Mouse (Mus musculus): ENCODE measurements around the gene Exoc3l2. TPM values are rescaled to one million over a fixed set of nuclear protein-coding genes. Genes with fewer than 3 reads are reported as not detected.

Gene Exoc3l2
- polyA plus RNA-seq, 1 experiment from 2014 or later = 0.61 TPM

DNA sequence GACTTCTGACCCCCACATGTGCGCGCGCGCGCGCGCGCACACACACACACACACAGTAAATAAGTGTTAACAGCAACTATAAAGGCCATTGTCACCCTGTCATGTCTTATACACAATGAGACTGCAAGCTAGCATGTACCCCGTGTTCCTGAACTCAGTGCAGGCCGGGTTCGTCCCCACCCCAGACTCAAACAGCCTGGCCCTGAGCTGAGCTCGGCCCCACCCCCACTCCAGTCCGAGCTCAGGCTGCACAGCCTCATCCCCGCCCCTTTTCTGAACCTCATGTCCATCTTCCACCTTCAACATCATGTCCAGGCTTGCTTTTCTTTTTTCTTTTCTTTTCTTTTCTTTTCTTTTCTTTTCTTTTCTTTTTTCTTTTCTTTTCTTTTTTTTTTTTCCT, 7.2 kb downstream of the Exoc3l2 start:
- no peak for ATAC-seq (ENCODE audit: low FRiP score, low read depth)
- Histone ChIP-seq H3K4me3 (no peak overlapping the region), H3K27me3 (peaks cover 96% of the 10 kb centered on the region), H3K9me3 (no peaks in the 10 kb centered on the region), H3K27ac (replicated peaks) (no peak overlapping the region), H3K4me1 (peaks cover 7% of the 10 kb centered on the region; the same call in 1 of the 2 replicates), H3K4me2 (replicated peaks) (no peak overlapping the region), H3K36me3 (no peaks in the 10 kb centered on the region), H3K9ac (replicated peaks) (no peak overlapping the region)
- 13% methylated on average over 14 of the region's 14 CpGs for WGBS

DNA sequence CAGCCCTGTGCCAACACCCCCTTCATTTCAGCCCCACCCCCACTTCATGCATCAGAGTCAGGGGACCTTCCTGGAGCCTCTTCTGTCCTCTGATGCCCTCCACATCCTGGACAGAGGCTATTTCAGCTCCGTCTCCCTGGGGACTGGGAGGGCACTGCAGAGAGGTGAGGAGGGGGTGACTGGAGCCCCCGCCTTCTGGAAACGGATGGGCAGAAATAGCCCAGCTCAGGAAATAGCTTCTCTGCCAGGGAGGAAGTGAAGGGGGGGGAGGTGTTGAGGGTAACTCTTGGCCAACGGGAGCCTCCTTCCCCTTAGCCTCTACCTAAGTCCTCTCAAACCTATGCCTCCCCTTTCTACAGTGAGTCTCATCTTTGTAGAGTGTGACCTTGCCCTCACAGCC, 9.3 kb downstream of the Exoc3l2 start:
- WGBS = 58% methylated on average over 4 of the region's 4 CpGs
- H3K27ac ChIP-seq (replicated peaks) = no peak overlapping the region
- no peak for ATAC-seq (ENCODE audit: low FRiP score, low read depth)
- H3K36me3 ChIP-seq = no peaks in the 10 kb centered on the region
- H3K9ac ChIP-seq (replicated peaks) = no peak overlapping the region
- H3K9me3 ChIP-seq = no peaks in the 10 kb centered on the region
- peaks cover 93% of the 10 kb centered on the region for H3K27me3 ChIP-seq
- H3K4me1 ChIP-seq = peaks cover 7% of the 10 kb centered on the region; the same call in 1 of the 2 replicates
- H3K4me2 ChIP-seq (replicated peaks) = no peak overlapping the region
- H3K4me3 ChIP-seq = no peak overlapping the region

DNA sequence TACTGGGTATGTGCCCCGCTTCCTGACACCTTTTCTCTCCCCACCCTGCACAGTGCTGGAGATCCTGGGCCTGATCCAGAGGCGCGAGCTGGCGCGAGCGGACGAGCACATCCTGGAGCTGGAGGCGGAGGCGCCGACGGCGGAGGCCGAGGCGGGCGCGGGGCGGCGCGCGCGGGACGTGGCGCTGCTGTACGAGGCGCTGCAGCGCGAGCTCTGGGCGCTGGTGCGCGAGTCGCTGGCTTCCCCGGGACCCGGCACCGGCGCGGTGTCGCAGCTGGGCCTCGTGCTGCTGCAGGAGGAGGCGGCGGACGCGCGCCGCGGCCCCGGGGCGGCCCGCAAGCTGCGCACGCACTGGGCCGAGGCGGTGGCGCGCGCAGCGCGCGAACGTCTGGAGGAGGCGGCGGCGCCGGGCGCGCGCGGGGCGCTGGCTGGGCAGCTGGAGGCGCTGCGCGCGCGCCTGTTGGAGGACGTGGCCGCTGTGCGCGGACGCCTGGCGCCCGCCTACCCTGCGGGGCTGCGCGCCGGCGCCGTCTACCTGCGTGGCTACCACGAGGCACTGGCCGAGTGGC, 10.8 kb downstream of the Exoc3l2 start:
- H3K36me3 ChIP-seq = no peaks in the 10 kb centered on the region
- H3K27ac ChIP-seq (replicated peaks) = no peak overlapping the region
- no peaks in the 10 kb centered on the region for H3K9me3 ChIP-seq
- peaks cover 7% of the 10 kb centered on the region; the same call in 1 of the 2 replicates for H3K4me1 ChIP-seq
- peaks cover 91% of the 10 kb centered on the region for H3K27me3 ChIP-seq
- ATAC-seq (ENCODE audit: low FRiP score, low read depth) = peak; percentile 91
- H3K4me2 ChIP-seq (replicated peaks) = peak overlapping the region; percentile 69
- under 1% methylated on average over 53 of the region's 89 CpGs for WGBS
- H3K4me3 ChIP-seq = peak overlapping the region; percentile 52
- H3K9ac ChIP-seq (replicated peaks) = peak overlapping the region; percentile 65

DNA sequence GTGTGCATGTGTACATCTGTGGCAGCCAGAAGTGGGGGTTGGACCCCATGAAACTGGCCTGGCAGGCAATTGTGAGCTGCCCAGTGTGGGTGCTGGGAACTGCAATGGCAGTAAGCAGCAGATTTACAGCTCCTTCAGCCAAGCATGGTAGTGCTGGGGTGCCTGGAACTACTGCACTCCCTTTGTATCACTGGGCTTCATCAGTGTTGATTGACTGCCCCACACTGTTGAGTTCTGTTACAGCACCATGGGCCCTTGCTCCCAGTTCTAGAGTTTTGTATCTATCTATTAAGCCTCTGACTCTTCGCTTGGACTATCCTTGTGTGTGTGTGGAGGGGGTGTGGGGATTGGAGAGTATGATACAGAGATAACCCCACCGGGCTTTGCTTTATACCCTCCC, 14.0 kb downstream of the Exoc3l2 start:
- Histone ChIP-seq H3K4me2 (replicated peaks) (no peak overlapping the region), H3K4me1 (peaks cover 7% of the 10 kb centered on the region; the same call in 1 of the 2 replicates), H3K27ac (replicated peaks) (no peak overlapping the region), H3K27me3 (peaks cover 71% of the 10 kb centered on the region), H3K4me3 (no peak overlapping the region), H3K36me3 (no peaks in the 10 kb centered on the region), H3K9ac (replicated peaks) (no peak overlapping the region), H3K9me3 (no peaks in the 10 kb centered on the region)
- WGBS = 65% methylated on average over 2 of the region's 2 CpGs
- ATAC-seq (ENCODE audit: low FRiP score, low read depth) = no peak

- H3K27me3 ChIP-seq = peaks cover 64% of the 10 kb centered on the region
- no peak overlapping the region for H3K4me3 ChIP-seq
- H3K9me3 ChIP-seq = no peaks in the 10 kb centered on the region
- H3K36me3 ChIP-seq = no peaks in the 10 kb centered on the region
- no peak overlapping the region for H3K27ac ChIP-seq (replicated peaks)
- WGBS = 29% methylated on average over 14 of the region's 14 CpGs
- H3K4me2 ChIP-seq (replicated peaks) = no peak overlapping the region
- no peak overlapping the region for H3K9ac ChIP-seq (replicated peaks)
- H3K4me1 ChIP-seq = peaks cover 7% of the 10 kb centered on the region; the same call in 1 of the 2 replicates
- ATAC-seq (ENCODE audit: low FRiP score, low read depth) = no peak
Measured at GRCm38 (mm10) chr7:19477624-19478384, 14.7 kb downstream of the Exoc3l2 start.

- Histone ChIP-seq H3K4me3 (no peak overlapping the region), H3K9ac (replicated peaks) (no peak overlapping the region), H3K9me3 (no peaks in the 10 kb centered on the region), H3K27me3 (peaks cover 31% of the 10 kb centered on the region), H3K27ac (replicated peaks) (no peak overlapping the region), H3K4me2 (replicated peaks) (no peak overlapping the region), H3K36me3 (no peaks in the 10 kb centered on the region), H3K4me1 (no peaks in the 10 kb centered on the region)
- WGBS = 90% methylated on average over 8 of the region's 8 CpGs
- ATAC-seq (ENCODE audit: low FRiP score, low read depth) = no peak
Measured at GRCm38 (mm10) chr7:19483281-19483680, 20.1 kb downstream of the Exoc3l2 start.

GRCm38 (mm10) chr7:19485488-19485887, 22.4 kb downstream of the Exoc3l2 start:
- ATAC-seq (ENCODE audit: low FRiP score, low read depth) = no peak
- no peak overlapping the region for H3K27ac ChIP-seq (replicated peaks)
- no peaks in the 10 kb centered on the region for H3K4me1 ChIP-seq
- H3K4me2 ChIP-seq (replicated peaks) = no peak overlapping the region
- H3K27me3 ChIP-seq = peaks cover 45% of the 10 kb centered on the region
- 93% methylated on average over 1 of the region's 1 CpGs for WGBS
- H3K4me3 ChIP-seq = no peak overlapping the region
- no peaks in the 10 kb centered on the region for H3K36me3 ChIP-seq
- no peak overlapping the region for H3K9ac ChIP-seq (replicated peaks)
- no peaks in the 10 kb centered on the region for H3K9me3 ChIP-seq

DNA sequence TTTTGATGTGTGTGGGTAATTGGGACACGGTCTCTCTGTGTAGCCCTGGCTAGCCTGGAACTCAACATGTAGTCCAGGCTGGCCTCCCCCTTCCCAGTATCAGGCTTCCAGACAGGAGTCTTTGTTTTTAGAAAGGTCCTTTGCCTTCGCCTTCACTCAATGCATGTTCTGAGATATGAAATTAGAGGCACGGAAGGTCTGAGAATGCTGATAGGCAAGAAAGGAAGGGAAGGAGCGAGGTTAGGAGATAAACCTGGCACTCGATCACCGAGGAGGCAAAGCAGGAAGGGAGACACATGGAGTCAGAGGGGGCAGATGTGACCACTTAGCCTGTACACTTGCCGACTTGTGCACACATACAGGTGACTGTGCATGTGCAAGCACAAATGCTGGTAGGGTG, 23.4 kb downstream of the Exoc3l2 start:
- 95% methylated on average over 7 of the region's 7 CpGs for WGBS
- Histone ChIP-seq H3K27ac (replicated peaks) (no peak overlapping the region), H3K4me3 (no peak overlapping the region), H3K4me2 (replicated peaks) (no peak overlapping the region), H3K9me3 (no peaks in the 10 kb centered on the region), H3K27me3 (peaks cover 52% of the 10 kb centered on the region), H3K9ac (replicated peaks) (no peak overlapping the region), H3K36me3 (no peaks in the 10 kb centered on the region), H3K4me1 (0 out of 2 replicates have a peak, but pooled peaks cover under 1% of the 10 kb centered on the region)
- ATAC-seq (ENCODE audit: low FRiP score, low read depth) = no peak

- Histone ChIP-seq H3K4me2 (replicated peaks) (peak overlapping the region; percentile 38), H3K9me3 (no peaks in the 10 kb centered on the region), H3K9ac (replicated peaks) (peak overlapping the region; percentile 4; the same call in 1 of the 2 replicates), H3K27me3 (peaks cover 74% of the 10 kb centered on the region), H3K4me3 (peak overlapping the region; percentile 13; the same call in 1 of the 2 replicates), H3K4me1 (peaks cover 5% of the 10 kb centered on the region), H3K36me3 (no peaks in the 10 kb centered on the region), H3K27ac (replicated peaks) (no peak overlapping the region)
- peak; percentile 54; the same call in 1 of the 2 replicates for ATAC-seq (ENCODE audit: low FRiP score, low read depth)
- WGBS = 5% methylated on average over 31 of the region's 31 CpGs
Measured at GRCm38 (mm10) chr7:19489525-19489924, 26.4 kb downstream of the Exoc3l2 start.

DNA sequence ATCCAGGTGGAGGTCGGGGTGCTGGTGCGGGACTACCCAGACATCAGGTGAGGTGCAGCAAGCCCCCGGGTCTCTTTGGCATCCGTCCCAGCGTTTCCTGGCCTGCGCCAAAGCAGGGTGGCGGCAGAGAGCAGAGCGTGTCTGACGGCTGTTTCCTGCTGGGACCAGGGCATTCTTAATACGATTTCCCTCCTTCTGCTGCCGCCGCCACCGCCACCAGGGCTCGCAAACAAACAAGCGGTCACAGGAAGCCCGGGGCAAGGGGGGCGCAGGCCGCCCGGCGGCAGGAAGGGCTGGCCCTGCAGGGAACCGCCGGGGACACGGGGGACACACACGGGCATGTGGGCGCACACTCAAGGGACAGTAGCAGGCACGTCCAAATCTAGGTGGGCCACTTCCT, 28.6 kb downstream of the Exoc3l2 start:
- H3K27ac ChIP-seq (replicated peaks) = no peak overlapping the region
- 4% methylated on average over 26 of the region's 26 CpGs for WGBS
- H3K9me3 ChIP-seq = no peaks in the 10 kb centered on the region
- 0 out of 2 replicates have a peak, but pooled peaks have one; percentile 34 for ATAC-seq (ENCODE audit: low FRiP score, low read depth)
- H3K36me3 ChIP-seq = no peaks in the 10 kb centered on the region
- peak overlapping the region; percentile 10 for H3K4me3 ChIP-seq
- peaks cover 5% of the 10 kb centered on the region for H3K4me1 ChIP-seq
- peak overlapping the region; percentile 33 for H3K4me2 ChIP-seq (replicated peaks)
- 0 out of 2 replicates have a peak overlapping the region, but pooled peaks have one; percentile 7 for H3K9ac ChIP-seq (replicated peaks)
- H3K27me3 ChIP-seq = peaks cover 75% of the 10 kb centered on the region

DNA sequence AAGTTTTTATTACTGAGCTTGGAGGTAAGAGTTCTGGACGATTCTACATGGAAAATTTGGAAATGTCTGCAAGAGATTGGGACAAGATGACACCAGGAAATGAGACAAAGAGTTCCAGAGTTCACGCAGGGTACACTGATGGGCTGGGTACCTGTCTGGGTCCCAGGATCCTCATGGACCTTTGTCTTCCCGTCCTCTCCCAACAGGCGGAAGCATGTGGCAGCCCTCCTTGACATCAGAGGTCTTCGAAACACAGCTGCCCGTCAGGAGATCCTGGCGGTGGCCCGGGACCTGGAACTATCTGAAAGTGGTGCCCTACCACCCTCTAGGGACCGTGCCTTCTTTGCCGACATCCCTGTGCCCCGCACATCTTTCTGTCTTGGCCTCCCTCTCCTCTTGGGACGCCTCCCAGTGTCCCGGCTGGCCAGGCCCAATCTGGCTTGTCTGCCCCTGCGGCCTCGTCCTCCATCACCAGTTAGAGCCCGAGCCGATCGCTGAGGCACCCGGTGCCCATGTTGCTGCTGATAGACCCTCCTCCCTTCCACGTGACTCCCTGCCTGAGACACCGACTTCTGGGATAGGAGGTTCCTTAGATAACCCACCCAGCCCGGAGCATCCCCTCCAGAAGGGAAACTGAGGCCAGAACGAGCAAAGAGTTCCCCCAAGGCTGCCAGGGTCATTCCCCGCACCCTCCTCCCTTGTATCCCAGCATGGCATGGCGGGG, 31.8 kb downstream of the Exoc3l2 start:
- H3K4me2 ChIP-seq (replicated peaks) = no peak overlapping the region
- H3K27ac ChIP-seq (replicated peaks) = no peak overlapping the region
- H3K27me3 ChIP-seq = peaks cover 45% of the 10 kb centered on the region
- no peak for ATAC-seq (ENCODE audit: low FRiP score, low read depth)
- H3K9me3 ChIP-seq = no peaks in the 10 kb centered on the region
- WGBS = 86% methylated on average over 25 of the region's 25 CpGs
- H3K9ac ChIP-seq (replicated peaks) = no peak overlapping the region
- peaks cover 5% of the 10 kb centered on the region for H3K4me1 ChIP-seq
- no peaks in the 10 kb centered on the region for H3K36me3 ChIP-seq
- no peak overlapping the region for H3K4me3 ChIP-seq

Measured in midbrain, embryonic 12.5 days (tissue).